Mouse (Mus musculus): Measurements from ENCODE around the gene Gm6377. TPM values are rescaled to one million over a fixed set of nuclear protein-coding genes. Genes with fewer than 3 reads are reported as not detected.
A peak's percentile ranks its signal among the peaks of the same experiment; 100 is the strongest.

The Gm6377 gene
- polyA plus RNA-seq, 1 experiment = 0.05 TPM

- Histone ChIP-seq H3K4me1 (ENCODE audit: control insufficient read depth, insufficient read depth, low read length) (no peaks in the 10 kb centered on the region), H3K4me3 (ENCODE audit: insufficient read depth, low read depth, low read length) (no peak overlapping the region)
- 90% methylated on average over 4 of the region's 4 CpGs for WGBS
Observed at GRCm38 (mm10) chrX:109184706-109185478, 11.7 kb upstream of the Gm6377 start.

GRCm38 (mm10) chrX:109189607-109190006 lies 6.9 kb upstream of the Gm6377 start:
- H3K27ac ChIP-seq (ENCODE audit: insufficient read depth, low read depth, low read length) = no peak overlapping the region
- no peaks in the 10 kb centered on the region for H3K36me3 ChIP-seq (ENCODE audit: control insufficient read depth, insufficient read depth, low read length)
- 81% methylated on average over 4 of the region's 4 CpGs for WGBS
- H3K4me1 ChIP-seq (ENCODE audit: control insufficient read depth, insufficient read depth, low read length) = no peaks in the 10 kb centered on the region
- no peak for DNase-seq
- TF ChIP-seq CTCF (conservative IDR thresholded peaks at IDR 0.05; ENCODE audit: insufficient read depth, insufficient read length, low read depth, low read length) (no peak), POLR2A (IDR thresholded peaks at IDR 0.05; ENCODE audit: low read depth, low read length) (no peak)
- H3K4me3 ChIP-seq (ENCODE audit: insufficient read depth, low read depth, low read length) = no peak overlapping the region
- H3K27me3 ChIP-seq (replicated peaks; ENCODE audit: control insufficient read depth, insufficient read depth, low read length) = no peaks in the 10 kb centered on the region

More at GRCm38 (mm10) chrX:109184706-109185478, 11.7 kb upstream of the Gm6377 start:
- DNase-seq = no peak
- TF ChIP-seq CTCF (conservative IDR thresholded peaks at IDR 0.05; ENCODE audit: insufficient read depth, insufficient read length, low read depth, low read length) = no peak
- H3K27ac ChIP-seq (ENCODE audit: insufficient read depth, low read depth, low read length) = no peak overlapping the region
- H3K36me3 ChIP-seq (ENCODE audit: control insufficient read depth, insufficient read depth, low read length) = no peaks in the 10 kb centered on the region
- no peaks in the 10 kb centered on the region for H3K27me3 ChIP-seq (replicated peaks; ENCODE audit: control insufficient read depth, insufficient read depth, low read length)

GRCm38 (mm10) chrX:109190969-109191368 lies 5.6 kb upstream of the Gm6377 start:
- DNase-seq = peak; percentile 68
- no peak overlapping the region for H3K4me3 ChIP-seq (ENCODE audit: insufficient read depth, low read depth, low read length)
- peak overlapping the region; percentile 89 for H3K27ac ChIP-seq (ENCODE audit: insufficient read depth, low read depth, low read length)
- TF ChIP-seq CTCF (conservative IDR thresholded peaks at IDR 0.05; ENCODE audit: insufficient read depth, insufficient read length, low read depth, low read length) (no peak), POLR2A (IDR thresholded peaks at IDR 0.05; ENCODE audit: low read depth, low read length) (no peak)
- 37% methylated on average over 4 of the region's 4 CpGs for WGBS
- no peaks in the 10 kb centered on the region for H3K4me1 ChIP-seq (ENCODE audit: control insufficient read depth, insufficient read depth, low read length)
- H3K27me3 ChIP-seq (replicated peaks; ENCODE audit: control insufficient read depth, insufficient read depth, low read length) = no peaks in the 10 kb centered on the region
- H3K36me3 ChIP-seq (ENCODE audit: control insufficient read depth, insufficient read depth, low read length) = no peaks in the 10 kb centered on the region

GRCm38 (mm10) chrX:109191436-109191835 lies 5.1 kb upstream of the Gm6377 start:
- 56% methylated on average over 4 of the region's 4 CpGs for WGBS
- peak overlapping the region; percentile 89 for H3K27ac ChIP-seq (ENCODE audit: insufficient read depth, low read depth, low read length)
- no peak for TF ChIP-seq POLR2A (IDR thresholded peaks at IDR 0.05; ENCODE audit: low read depth, low read length)
- no peak for TF ChIP-seq CTCF (conservative IDR thresholded peaks at IDR 0.05; ENCODE audit: insufficient read depth, insufficient read length, low read depth, low read length)

GRCm38 (mm10) chrX:109207843-109208242 lies 11.3 kb downstream of the Gm6377 start:
- H3K4me1 ChIP-seq (ENCODE audit: control insufficient read depth, insufficient read depth, low read length) = no peaks in the 10 kb centered on the region
- no peak for TF ChIP-seq CTCF (conservative IDR thresholded peaks at IDR 0.05; ENCODE audit: insufficient read depth, insufficient read length, low read depth, low read length)
- TF ChIP-seq POLR2A (IDR thresholded peaks at IDR 0.05; ENCODE audit: low read depth, low read length) = no peak

More at GRCm38 (mm10) chrX:109191436-109191835, 5.1 kb upstream of the Gm6377 start:
- H3K36me3 ChIP-seq (ENCODE audit: control insufficient read depth, insufficient read depth, low read length) = no peaks in the 10 kb centered on the region
- H3K27me3 ChIP-seq (replicated peaks; ENCODE audit: control insufficient read depth, insufficient read depth, low read length) = no peaks in the 10 kb centered on the region
- no peak overlapping the region for H3K4me3 ChIP-seq (ENCODE audit: insufficient read depth, low read depth, low read length)
- no peaks in the 10 kb centered on the region for H3K4me1 ChIP-seq (ENCODE audit: control insufficient read depth, insufficient read depth, low read length)
- peak; percentile 44 for DNase-seq

GRCm38 (mm10) chrX:109228720-109229119 lies 32.2 kb downstream of the Gm6377 start:
- DNase-seq = no peak
- TF ChIP-seq POLR2A (IDR thresholded peaks at IDR 0.05; ENCODE audit: low read depth, low read length) (no peak), CTCF (conservative IDR thresholded peaks at IDR 0.05; ENCODE audit: insufficient read depth, insufficient read length, low read depth, low read length) (no peak)
- 100% methylated on average over 1 of the region's 1 CpGs for WGBS
- no peak overlapping the region for H3K4me3 ChIP-seq (ENCODE audit: insufficient read depth, low read depth, low read length)
- H3K36me3 ChIP-seq (ENCODE audit: control insufficient read depth, insufficient read depth, low read length) = no peaks in the 10 kb centered on the region
- H3K27ac ChIP-seq (ENCODE audit: insufficient read depth, low read depth, low read length) = no peak overlapping the region
- H3K4me1 ChIP-seq (ENCODE audit: control insufficient read depth, insufficient read depth, low read length) = no peaks in the 10 kb centered on the region
- no peaks in the 10 kb centered on the region for H3K27me3 ChIP-seq (replicated peaks; ENCODE audit: control insufficient read depth, insufficient read depth, low read length)

More at GRCm38 (mm10) chrX:109207843-109208242, 11.3 kb downstream of the Gm6377 start:
- Histone ChIP-seq H3K36me3 (ENCODE audit: control insufficient read depth, insufficient read depth, low read length) (no peaks in the 10 kb centered on the region), H3K4me3 (ENCODE audit: insufficient read depth, low read depth, low read length) (no peak overlapping the region), H3K27ac (ENCODE audit: insufficient read depth, low read depth, low read length) (no peak overlapping the region), H3K27me3 (replicated peaks; ENCODE audit: control insufficient read depth, insufficient read depth, low read length) (no peaks in the 10 kb centered on the region)
- DNase-seq = peak; percentile 0

GRCm38 (mm10) chrX:109235383-109236036 lies 39.0 kb downstream of the Gm6377 start:
- WGBS = 59% methylated on average over 3 of the region's 3 CpGs
- DNase-seq = peak; percentile 1
- no peak for TF ChIP-seq CTCF (conservative IDR thresholded peaks at IDR 0.05; ENCODE audit: insufficient read depth, insufficient read length, low read depth, low read length)
- Histone ChIP-seq H3K36me3 (ENCODE audit: control insufficient read depth, insufficient read depth, low read length) (no peaks in the 10 kb centered on the region), H3K27me3 (replicated peaks; ENCODE audit: control insufficient read depth, insufficient read depth, low read length) (no peaks in the 10 kb centered on the region), H3K4me1 (ENCODE audit: control insufficient read depth, insufficient read depth, low read length) (no peaks in the 10 kb centered on the region), H3K4me3 (ENCODE audit: insufficient read depth, low read depth, low read length) (no peak overlapping the region), H3K27ac (ENCODE audit: insufficient read depth, low read depth, low read length) (no peak overlapping the region)
